Mouse (Mus musculus) myocyte (in vitro differentiated cells): Measurements from ENCODE around the gene Grin1.

Experiments used
- E2F4 ChIP-seq: IDR thresholded peaks from one replicate; pipeline ENCODE4 v1.6.1; 2011; ENCODE audit warnings: mild to moderate bottlenecking, control low read depth, moderate library complexity; ENCODE audit not compliant: insufficient read depth
- MAX ChIP-seq: IDR thresholded peaks from one replicate; pipeline ENCODE4 v1.6.1; 2011; ENCODE audit warnings: low read depth, mild to moderate bottlenecking, control low read depth
- MYOG ChIP-seq, 3 experiments: IDR thresholded peaks; one replicate each; pipeline ENCODE4 v1.6.1; 2011; ENCODE audit warnings: control low read depth in 2 of 3, low read depth in 2 of 3, mild to moderate bottlenecking in 2 of 3; ENCODE audit not compliant: insufficient read length in 2 of 3, control insufficient read depth in 1 of 3, insufficient read depth in 1 of 3
- POLR2A ChIP-seq: IDR thresholded peaks from one replicate; pipeline ENCODE4 v1.6.1; 2011; ENCODE audit warnings: low read depth, mild to moderate bottlenecking, control low read depth, moderate library complexity; ENCODE audit not compliant: insufficient read length
- REST ChIP-seq: IDR thresholded peaks from one replicate; pipeline ENCODE4 v1.6.1; 2011; ENCODE audit warnings: mild to moderate bottlenecking, control low read depth, moderate library complexity; ENCODE audit not compliant: insufficient read depth, insufficient read length
- SRF ChIP-seq: IDR thresholded peaks from one replicate; pipeline ENCODE4 v1.6.1; 2011; ENCODE audit warnings: low read depth; ENCODE audit not compliant: control insufficient read depth, insufficient read length
- USF1 ChIP-seq: IDR thresholded peaks from one replicate; pipeline ENCODE4 v1.6.1; 2011; ENCODE audit warnings: low read depth, mild to moderate bottlenecking, control low read depth, moderate library complexity

DNA sequence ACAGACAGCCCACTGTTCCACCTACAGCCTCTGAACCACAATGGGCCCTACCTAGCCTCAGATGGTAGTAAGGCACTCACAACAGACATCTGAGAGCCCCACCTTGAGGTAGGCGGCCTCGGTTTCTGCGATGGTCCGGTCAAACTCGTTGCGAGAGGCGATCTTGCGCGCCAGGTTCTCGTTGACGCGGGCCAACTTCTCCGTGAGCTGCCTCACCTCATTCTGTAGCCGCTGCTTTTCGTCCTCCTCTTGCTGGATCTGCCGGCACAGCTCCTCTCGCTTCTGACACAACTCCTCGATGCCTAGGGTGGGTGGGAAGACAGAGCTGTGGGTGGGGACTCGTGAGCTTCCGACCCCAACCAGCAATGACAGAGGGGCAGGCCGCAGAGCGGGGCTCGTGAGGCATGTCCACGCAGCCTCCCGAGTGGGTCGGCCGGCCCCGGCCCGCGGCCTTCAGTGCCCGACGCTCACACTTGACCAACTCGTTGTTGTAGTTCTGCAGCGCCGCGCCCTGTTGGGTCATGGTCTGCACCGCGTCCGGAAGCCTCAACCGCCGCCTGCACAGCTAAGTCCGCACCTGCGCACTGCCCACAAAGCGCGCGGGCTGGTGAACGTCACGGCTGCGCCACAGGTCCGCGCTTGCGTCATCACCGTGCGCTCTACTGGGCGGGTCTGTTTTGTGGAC lies 47.0 kb downstream of the Grin1 start, which contains the start of the genes Ssna1 and Anapc2:
- TF ChIP-seq POLR2A (peak; percentile 95), USF1 (no peak), E2F4 (peak; percentile 8), REST (no peak), MAX (no peak), MYOG (IDR thresholded peaks at IDR 0.05; ENCODE audit: control insufficient read depth in 1 of 3, insufficient read depth in 1 of 3, insufficient read length in 2 of 3, low read depth in 2 of 3) (peak in 2 of 3 experiments; percentile 74 to 81), SRF (peak; percentile 94)
